Mouse (Mus musculus) 3T3-L1 (cell line): ENCODE data around the gene Fyn.

Experiments used
- DNase-seq: peaks from one replicate; pipeline ENCODE4 v3.0.0-alpha.2; 2015; ENCODE audit warnings: low read depth, low spot score

Fyn gene

GRCm38 (mm10) chr10:39441636-39442035 is 73.0 kb downstream of the Fyn start:
- no peak for DNase-seq

- no peak for DNase-seq
Measured at GRCm38 (mm10) chr10:39443122-39443521, 74.5 kb downstream of the Fyn start.

GRCm38 (mm10) chr10:39443947-39444346 is 75.3 kb downstream of the Fyn start:
- peak; percentile 34 for DNase-seq

- no peak for DNase-seq
Measured at GRCm38 (mm10) chr10:39445870-39446269, 77.2 kb downstream of the Fyn start.

- DNase-seq: no peak
Measured at GRCm38 (mm10) chr10:39446706-39447105, 78.1 kb downstream of the Fyn start.

GRCm38 (mm10) chr10:39449179-39449578 is 80.5 kb downstream of the Fyn start:
- DNase-seq: peak; percentile 23

- DNase-seq: no peak
Measured at GRCm38 (mm10) chr10:39450356-39450755, 81.7 kb downstream of the Fyn start.

GRCm38 (mm10) chr10:39451065-39451464 is 82.4 kb downstream of the Fyn start:
- DNase-seq: no peak

- DNase-seq: no peak
Measured at GRCm38 (mm10) chr10:39451918-39452624, 83.4 kb downstream of the Fyn start.

GRCm38 (mm10) chr10:39455344-39455743 is 86.7 kb downstream of the Fyn start:
- no peak for DNase-seq

GRCm38 (mm10) chr10:39455857-39456620 is 87.4 kb downstream of the Fyn start:
- DNase-seq: no peak

GRCm38 (mm10) chr10:39456776-39457175 is 88.1 kb downstream of the Fyn start:
- no peak for DNase-seq

GRCm38 (mm10) chr10:39457281-39457680 is 88.6 kb downstream of the Fyn start:
- DNase-seq: no peak

GRCm38 (mm10) chr10:39458766-39459699 is 90.4 kb downstream of the Fyn start:
- DNase-seq: peak; percentile 51

- DNase-seq: peak; percentile 38
Measured at GRCm38 (mm10) chr10:39460621-39461020, 92.0 kb downstream of the Fyn start.

GRCm38 (mm10) chr10:39461909-39462308 is 93.3 kb downstream of the Fyn start:
- DNase-seq: no peak

- no peak for DNase-seq
Measured at GRCm38 (mm10) chr10:39462711-39463110, 94.1 kb downstream of the Fyn start.

GRCm38 (mm10) chr10:39464383-39464782 is 95.7 kb downstream of the Fyn start:
- no peak for DNase-seq

GRCm38 (mm10) chr10:39467317-39467716 is 98.7 kb downstream of the Fyn start:
- no peak for DNase-seq

- no peak for DNase-seq
Measured at GRCm38 (mm10) chr10:39467821-39468220, 99.2 kb downstream of the Fyn start.

- no peak for DNase-seq
Measured at GRCm38 (mm10) chr10:39468576-39468975, 99.9 kb downstream of the Fyn start.

GRCm38 (mm10) chr10:39469341-39469740 is 100.7 kb downstream of the Fyn start:
- DNase-seq: no peak
